Mouse (Mus musculus) lung, adult 2 months (tissue): Measurements from ENCODE around the gene Sphk2.

Experiments
- CTCF ChIP-seq: fragments of 200-500 bp; IDR thresholded peaks from 2 replicates; pipeline ENCODE4 v1.5.1; 2011; ENCODE audit warnings: mild to moderate bottlenecking, low read length, control low read depth; ENCODE audit not compliant: insufficient read depth
- POLR2A ChIP-seq: fragments of 200-500 bp; IDR thresholded peaks from 2 replicates; pipeline ENCODE4 v1.6.1; 2011; ENCODE audit warnings: low read depth, mild to moderate bottlenecking, control low read depth, low read length, borderline replicate concordance; ENCODE audit errors: extremely low read depth

- TF ChIP-seq CTCF (no peak), POLR2A (no peak)
Measured at GRCm38 (mm10) chr7:45685811-45686210, 32.0 kb downstream of the Sphk2 start.
